Mouse (Mus musculus): ENCODE measurements around the gene Ifna5.
A peak's percentile ranks its signal among the peaks of the same experiment; 100 is the strongest.

GRCm38 (mm10) chr4:88872691-88873090 lies 37.4 kb downstream of the Ifna5 start:
- TF ChIP-seq POLR2A (IDR thresholded peaks at IDR 0.05; ENCODE audit: extremely low read depth, insufficient read depth, low read length) (no peak), CTCF (IDR thresholded peaks at IDR 0.05; ENCODE audit: extremely low read depth, insufficient read depth, low read length) (peak; percentile 16; the same call in 1 of the 2 replicates)

All from cortical plate, adult 2 months (tissue).